Mouse (Mus musculus) midbrain, postnatal 0 days (tissue): ENCODE measurements around the gene Klhdc3. TPM values are rescaled to one million over a fixed set of nuclear protein-coding genes. Genes with fewer than 3 reads are reported as not detected.

Source experiments
- ATAC-seq: fragments of 200-750 bp; cut with Nextera tagmentation; 2 replicates; pipeline ENCODE4 v1.8.0; 2017; ENCODE audit warnings: moderate number of reproducible peaks, mild to moderate bottlenecking, moderate TSS enrichment, moderate library complexity; ENCODE audit not compliant: low FRiP score
- DNase-seq: peaks from one replicate; pipeline ENCODE4 v3.0.0-alpha.2; 2015; ENCODE audit warnings: low spot score
- H3K27ac ChIP-seq: fragments of 300-500 bp; sonication (generic); 2 replicates; pipeline ENCODE4 v1.5.1; 2014; ENCODE audit warnings: low read depth, mild to moderate bottlenecking, low read length, mixed read lengths
- H3K27me3 ChIP-seq: fragments of 300-500 bp; sonication (generic); 2 replicates; pipeline ENCODE4 v1.6.1; 2014; ENCODE audit warnings: low read length, control low read depth, mixed read lengths; ENCODE audit not compliant: insufficient read depth
- H3K36me3 ChIP-seq: fragments of 300-500 bp; sonication (generic); 2 replicates; pipeline ENCODE4 v1.6.1; 2014; ENCODE audit warnings: low read length, control low read depth, mixed read lengths; ENCODE audit not compliant: insufficient read depth
- H3K4me1 ChIP-seq: fragments of 300-500 bp; sonication (generic); 2 replicates; pipeline ENCODE4 v1.6.1; 2014; ENCODE audit warnings: mild to moderate bottlenecking, control low read depth, antibody characterized with exemption, low read length, mixed read lengths; ENCODE audit not compliant: insufficient read depth
- H3K4me2 ChIP-seq: fragments of 300-500 bp; sonication (generic); 2 replicates; pipeline ENCODE4 v1.6.1; 2014; ENCODE audit warnings: low read depth, mild to moderate bottlenecking, low read length, mixed read lengths; ENCODE audit not compliant: poor library complexity, severe bottlenecking
- H3K4me3 ChIP-seq: fragments of 300-500 bp; sonication (generic); 2 replicates; pipeline ENCODE4 v1.5.1; 2014; ENCODE audit warnings: low read depth, mild to moderate bottlenecking, low read length, moderate library complexity
- H3K9ac ChIP-seq: fragments of 300-500 bp; sonication (generic); replicated peaks from 2 replicates; pipeline ENCODE4 v1.6.1; 2014; ENCODE audit warnings: mild to moderate bottlenecking, low read length, moderate library complexity, mixed read lengths; ENCODE audit not compliant: poor library complexity, severe bottlenecking
- H3K9me3 ChIP-seq: fragments of 300-500 bp; sonication (generic); 2 replicates; pipeline ENCODE4 v1.6.1; 2016; ENCODE audit warnings: low read length, control low read depth
- CTCF ChIP-seq: IDR thresholded peaks from 2 replicates; pipeline ENCODE4 v1.5.1; 2016; ENCODE audit warnings: antibody characterized with exemption, mild to moderate bottlenecking
- WGBS: fragments of 180-500 bp; shearing (Covaris S2); extraction: QIAGEN DNeasy Blood & Tissue Kit; methylation state at CpG from one replicate; pipeline ENCODE4 v1.1.7; 2014; 5-methylcytosine and 5-hydroxymethylcytosine counted together
- polyA plus RNA-seq: library from polyadenylated mRNA; unstranded; fragments of >200 nt; fragmentation: Nextera tagmentation; extraction: Ambion mirVana; gene quantifications from 2 replicates; pipeline ENCODE4 v1.2.1, GENCODE M21; 2015
- total RNA-seq: library from RNA; depleted of rRNA; stranded (reverse); fragments of >200 nt; gene quantifications from 2 replicates; pipeline ENCODE4 v1.2.3, GENCODE M21; 2014

Klhdc3 gene
- total and polyA plus RNA-seq, 2 experiments from 2014 or later: 98.7 to 185 TPM

GRCm38 (mm10) chr17:46645561-46646321 is 35.0 kb downstream of the Klhdc3 start, which contains the start of the genes Klc4 and Mrpl2:
TSS of gene Klc4 (minus strand) at chr17:46646022.
TSS of gene Mrpl2 (plus strand) at chr17:46646229.
- peak within 1 kb of the TSS; percentile 85 for H3K27ac ChIP-seq
- H3K36me3 ChIP-seq: peaks cover 17% of the 10 kb centered on the region; the same call in 1 of the 2 replicates
- peak within 1 kb of the TSS; percentile 72 for H3K4me3 ChIP-seq
- H3K27me3 ChIP-seq: no peaks in the 10 kb centered on the region
- under 1% methylated on average over 53 of the region's 53 CpGs for WGBS
- peak; percentile 75 for ATAC-seq
- peak within 1 kb of the TSS; percentile 93 for H3K4me2 ChIP-seq
- peak within 1 kb of the TSS; percentile 71 for H3K9ac ChIP-seq
- H3K4me1 ChIP-seq: peaks cover 11% of the 10 kb centered on the region; the same call in 1 of the 2 replicates
- peak; percentile 98 for DNase-seq
- no peaks in the 10 kb centered on the region for H3K9me3 ChIP-seq
- TF ChIP-seq CTCF: peak; percentile 10

GRCm38 (mm10) chr17:46644916-46645475 is 35.7 kb downstream of the Klhdc3 start:
- Histone ChIP-seq H3K27me3 (no peaks in the 10 kb centered on the region), H3K4me3 (peak overlapping the region; percentile 72), H3K9me3 (no peaks in the 10 kb centered on the region), H3K27ac (peak overlapping the region; percentile 47; the same call in 1 of the 2 replicates), H3K9ac (peak overlapping the region; percentile 56), H3K4me1 (peaks cover 11% of the 10 kb centered on the region; the same call in 1 of the 2 replicates), H3K4me2 (peak overlapping the region; percentile 93), H3K36me3 (peaks cover 25% of the 10 kb centered on the region)
- WGBS: 6% methylated on average over 11 of the region's 11 CpGs
- ATAC-seq (no peak), DNase-seq (no peak)
- TF ChIP-seq CTCF: no peak

- Histone ChIP-seq H3K4me1 (peaks cover 9% of the 10 kb centered on the region; the same call in 1 of the 2 replicates), H3K9ac (no peak overlapping the region; the same call in 1 of the 2 replicates), H3K4me2 (peak overlapping the region; percentile 93; the same call in 1 of the 2 replicates), H3K4me3 (no peak overlapping the region), H3K27me3 (no peaks in the 10 kb centered on the region), H3K36me3 (peaks cover 32% of the 10 kb centered on the region), H3K9me3 (no peaks in the 10 kb centered on the region), H3K27ac (no peak overlapping the region)
- WGBS: 92% methylated on average over 12 of the region's 12 CpGs
- TF ChIP-seq CTCF: no peak
- DNase-seq (no peak), ATAC-seq (no peak)
Observed at GRCm38 (mm10) chr17:46644152-46644805, 36.4 kb downstream of the Klhdc3 start.

GRCm38 (mm10) chr17:46642060-46642459 is 38.7 kb downstream of the Klhdc3 start:
- DNase-seq: no peak
- Histone ChIP-seq H3K36me3 (peaks cover 31% of the 10 kb centered on the region), H3K9ac (no peak overlapping the region), H3K4me2 (no peak overlapping the region), H3K27me3 (no peaks in the 10 kb centered on the region), H3K27ac (no peak overlapping the region), H3K4me3 (no peak overlapping the region), H3K4me1 (peaks cover 9% of the 10 kb centered on the region; the same call in 1 of the 2 replicates), H3K9me3 (no peaks in the 10 kb centered on the region)
- TF ChIP-seq CTCF: no peak
- WGBS: 92% methylated on average over 17 of the region's 17 CpGs
- no peak for ATAC-seq

- Histone ChIP-seq H3K4me3 (no peak overlapping the region), H3K27ac (no peak overlapping the region), H3K9ac (no peak overlapping the region), H3K36me3 (peaks cover 40% of the 10 kb centered on the region), H3K27me3 (no peaks in the 10 kb centered on the region), H3K4me2 (no peak overlapping the region), H3K4me1 (peaks cover 7% of the 10 kb centered on the region; the same call in 1 of the 2 replicates), H3K9me3 (no peaks in the 10 kb centered on the region)
- no peak for ATAC-seq
- no peak for TF ChIP-seq CTCF
- DNase-seq: no peak
- WGBS: 78% methylated on average over 9 of the region's 9 CpGs
Observed at GRCm38 (mm10) chr17:46639929-46640328, 40.8 kb downstream of the Klhdc3 start.
